Mouse (Mus musculus) heart, embryonic 12.5 days (tissue): ENCODE results near the gene Gpr152. TPM values are rescaled to one million over a fixed set of nuclear protein-coding genes. Genes with fewer than 3 reads are reported as not detected.
A peak's percentile ranks its signal among the peaks of the same experiment; 100 is the strongest.

Experiments used
- ATAC-seq: fragments of 200-750 bp; cut with Nextera tagmentation; 2 replicates; pipeline ENCODE4 v1.8.0; 2017; ENCODE audit warnings: moderate TSS enrichment, moderate library complexity; ENCODE audit not compliant: insufficient number of reproducible peaks, low FRiP score
- H3K27ac ChIP-seq: fragments of 300-500 bp; sonication (generic); 2 replicates; pipeline ENCODE4 v1.5.1; 2016; ENCODE audit warnings: mild to moderate bottlenecking, moderate library complexity; ENCODE audit not compliant: poor library complexity, severe bottlenecking
- H3K27me3 ChIP-seq: fragments of 300-500 bp; sonication (generic); replicated peaks from 2 replicates; pipeline ENCODE4 v1.6.1; 2016; ENCODE audit warnings: mild to moderate bottlenecking, moderate library complexity
- H3K36me3 ChIP-seq: fragments of 300-500 bp; sonication (generic); 2 replicates; pipeline ENCODE4 v1.6.1; 2016; ENCODE audit warnings: mild to moderate bottlenecking, moderate library complexity
- H3K4me1 ChIP-seq: fragments of 300-500 bp; sonication (generic); replicated peaks from 2 replicates; pipeline ENCODE4 v1.6.1; 2016; ENCODE audit warnings: mild to moderate bottlenecking
- H3K4me2 ChIP-seq: fragments of 300-500 bp; sonication (generic); 2 replicates; pipeline ENCODE4 v1.6.1; 2016; ENCODE audit warnings: mild to moderate bottlenecking, moderate library complexity
- H3K4me3 ChIP-seq: fragments of 300-500 bp; sonication (generic); 2 replicates; pipeline ENCODE4 v1.5.1; 2016; ENCODE audit warnings: mild to moderate bottlenecking
- H3K9ac ChIP-seq: fragments of 300-500 bp; sonication (generic); 2 replicates; pipeline ENCODE4 v1.6.1; 2016; ENCODE audit warnings: mild to moderate bottlenecking, moderate library complexity
- H3K9me3 ChIP-seq: fragments of 300-500 bp; sonication (generic); replicated peaks from 2 replicates; pipeline ENCODE4 v1.6.1; 2016; ENCODE audit warnings: mild to moderate bottlenecking, moderate library complexity
- WGBS: fragments of 180-500 bp; shearing (Covaris S2); methylation state at CpG from one replicate; pipeline ENCODE4 v1.1.7; 2016; 5-methylcytosine and 5-hydroxymethylcytosine counted together
- polyA plus RNA-seq: library from polyadenylated mRNA; unstranded; fragments of >200 nt; fragmentation: Nextera tagmentation; extraction: Ambion mirVana; gene quantifications from 2 replicates; pipeline ENCODE4 v1.2.1, GENCODE M21; 2016

Gpr152 gene
- polyA plus RNA-seq, 1 experiment from 2014 or later = not detected

DNA sequence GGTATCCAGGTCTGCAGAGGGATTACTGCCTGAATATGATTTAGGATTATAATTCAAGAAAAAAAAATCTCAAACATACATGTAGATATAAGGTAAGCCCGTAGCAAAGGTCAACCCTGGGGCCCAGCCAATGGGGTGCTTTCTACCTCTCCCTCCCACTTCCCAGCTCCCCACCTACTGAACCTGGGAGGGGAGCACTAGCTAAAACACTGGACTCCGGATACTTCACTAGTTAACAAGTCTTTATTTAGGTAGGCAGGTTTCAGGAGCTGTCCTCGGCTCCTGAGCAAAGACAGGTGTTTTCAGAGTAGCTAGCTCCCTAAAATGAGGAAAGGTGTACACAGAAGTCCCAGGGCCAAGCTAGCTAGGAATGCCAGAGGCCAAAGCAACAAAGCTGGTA, 24.5 kb downstream of the Gpr152 start:
- H3K36me3 ChIP-seq = peaks cover 26% of the 10 kb centered on the region
- H3K4me1 ChIP-seq = peaks cover 24% of the 10 kb centered on the region
- no peak overlapping the region for H3K9ac ChIP-seq
- H3K27me3 ChIP-seq = no peaks in the 10 kb centered on the region
- no peak overlapping the region for H3K27ac ChIP-seq
- H3K4me3 ChIP-seq = no peak overlapping the region
- no peak for ATAC-seq
- H3K4me2 ChIP-seq = no peak overlapping the region
- H3K9me3 ChIP-seq = no peaks in the 10 kb centered on the region
- 76% methylated on average over 3 of the region's 3 CpGs for WGBS

DNA sequence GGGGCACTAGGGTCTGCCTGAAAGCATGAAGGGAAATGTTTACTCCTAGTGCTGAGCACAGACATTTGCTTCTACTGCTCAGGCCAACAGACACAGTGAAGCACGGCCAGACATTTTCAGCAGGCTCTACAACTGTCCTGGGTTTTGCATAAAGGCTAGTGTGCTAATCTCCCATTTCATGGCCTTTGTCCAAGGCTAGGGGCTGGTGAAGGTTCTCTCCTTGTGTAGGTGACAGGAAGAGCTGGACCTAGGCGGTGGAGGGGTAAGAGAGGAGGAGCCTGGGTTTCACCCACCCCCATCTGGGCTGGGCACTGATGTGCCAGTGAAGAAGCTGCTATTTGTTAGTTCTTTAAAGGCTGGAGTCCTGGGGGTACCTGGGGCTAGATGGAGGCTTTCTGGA, 25.1 kb downstream of the Gpr152 start:
- Histone ChIP-seq H3K4me3 (no peak overlapping the region), H3K4me2 (no peak overlapping the region), H3K27me3 (no peaks in the 10 kb centered on the region), H3K36me3 (peaks cover 20% of the 10 kb centered on the region), H3K27ac (no peak overlapping the region), H3K9me3 (no peaks in the 10 kb centered on the region), H3K9ac (0 out of 2 replicates have a peak overlapping the region, but pooled peaks have one; percentile 2), H3K4me1 (peaks cover 25% of the 10 kb centered on the region)
- 73% methylated on average over 2 of the region's 2 CpGs for WGBS
- no peak for ATAC-seq

- 0 out of 2 replicates have a peak, but pooled peaks cover 2% of the 10 kb centered on the region for H3K36me3 ChIP-seq
- no peaks in the 10 kb centered on the region for H3K27me3 ChIP-seq
- H3K4me3 ChIP-seq = no peak overlapping the region
- H3K4me1 ChIP-seq = peaks cover 40% of the 10 kb centered on the region
- no peak for ATAC-seq
- peak overlapping the region; percentile 1; the same call in 1 of the 2 replicates for H3K9ac ChIP-seq
- no peak overlapping the region for H3K4me2 ChIP-seq
- peak overlapping the region; percentile 50 for H3K27ac ChIP-seq
- no peaks in the 10 kb centered on the region for H3K9me3 ChIP-seq
- WGBS = 47% methylated on average over 9 of the region's 9 CpGs
Measured at GRCm38 (mm10) chr19:4166678-4167476, 27.3 kb downstream of the Gpr152 start.

DNA sequence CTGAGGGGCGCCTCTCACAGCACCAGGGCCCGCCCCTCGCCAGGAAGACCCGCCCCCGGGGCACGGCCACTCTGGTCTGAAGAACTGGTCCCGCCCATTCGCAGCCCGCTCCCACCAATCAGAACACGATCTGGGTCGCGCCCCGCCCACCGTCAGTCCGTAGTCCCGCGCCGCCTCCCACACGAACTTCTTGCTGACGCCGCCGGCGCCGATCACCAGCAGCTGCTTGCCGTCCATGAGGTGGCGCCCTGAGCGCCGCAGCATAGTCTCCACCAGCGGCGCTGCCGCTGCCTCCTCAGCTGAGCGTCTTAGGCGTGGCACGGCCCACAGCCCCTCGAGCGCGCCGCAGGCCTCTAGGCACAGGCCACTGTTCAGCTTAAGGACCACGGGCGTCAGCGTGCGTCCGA, 29.8 kb downstream of the Gpr152 start:
- no peaks in the 10 kb centered on the region for H3K9me3 ChIP-seq
- peak overlapping the region; percentile 48 for H3K4me3 ChIP-seq
- peak overlapping the region; percentile 83 for H3K4me2 ChIP-seq
- WGBS = under 1% methylated on average over 43 of the region's 43 CpGs
- no peaks in the 10 kb centered on the region for H3K36me3 ChIP-seq
- no peaks in the 10 kb centered on the region for H3K27me3 ChIP-seq
- peak; percentile 96 for ATAC-seq
- peaks cover 36% of the 10 kb centered on the region for H3K4me1 ChIP-seq
- peak overlapping the region; percentile 80 for H3K27ac ChIP-seq
- peak overlapping the region; percentile 86 for H3K9ac ChIP-seq

DNA sequence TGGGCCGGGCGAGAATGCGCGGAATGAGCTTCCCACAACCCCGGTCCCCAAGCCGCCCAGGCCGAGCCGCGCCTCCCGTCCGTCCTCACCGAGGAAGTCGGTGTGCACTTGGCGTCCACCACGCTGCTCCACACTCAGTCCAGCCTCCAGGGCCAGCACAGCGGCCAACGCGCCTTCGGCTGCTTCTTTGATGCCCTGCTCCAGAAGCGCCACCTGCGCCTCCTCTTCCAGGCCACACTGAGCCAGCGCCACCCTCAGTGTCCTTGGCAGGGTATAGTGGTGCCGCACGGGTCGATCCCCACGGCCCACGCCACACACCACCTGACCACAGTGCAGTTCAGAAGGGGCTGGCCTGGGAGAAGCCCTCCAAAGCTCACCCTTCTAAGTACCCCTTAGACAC, 30.2 kb downstream of the Gpr152 start:
- Histone ChIP-seq H3K27me3 (no peaks in the 10 kb centered on the region), H3K36me3 (no peaks in the 10 kb centered on the region), H3K9me3 (no peaks in the 10 kb centered on the region), H3K4me3 (peak overlapping the region; percentile 48), H3K9ac (peak overlapping the region; percentile 86), H3K4me2 (peak overlapping the region; percentile 83), H3K4me1 (peaks cover 36% of the 10 kb centered on the region), H3K27ac (peak overlapping the region; percentile 80)
- 9% methylated on average over 27 of the region's 27 CpGs for WGBS
- peak; percentile 45 for ATAC-seq

DNA sequence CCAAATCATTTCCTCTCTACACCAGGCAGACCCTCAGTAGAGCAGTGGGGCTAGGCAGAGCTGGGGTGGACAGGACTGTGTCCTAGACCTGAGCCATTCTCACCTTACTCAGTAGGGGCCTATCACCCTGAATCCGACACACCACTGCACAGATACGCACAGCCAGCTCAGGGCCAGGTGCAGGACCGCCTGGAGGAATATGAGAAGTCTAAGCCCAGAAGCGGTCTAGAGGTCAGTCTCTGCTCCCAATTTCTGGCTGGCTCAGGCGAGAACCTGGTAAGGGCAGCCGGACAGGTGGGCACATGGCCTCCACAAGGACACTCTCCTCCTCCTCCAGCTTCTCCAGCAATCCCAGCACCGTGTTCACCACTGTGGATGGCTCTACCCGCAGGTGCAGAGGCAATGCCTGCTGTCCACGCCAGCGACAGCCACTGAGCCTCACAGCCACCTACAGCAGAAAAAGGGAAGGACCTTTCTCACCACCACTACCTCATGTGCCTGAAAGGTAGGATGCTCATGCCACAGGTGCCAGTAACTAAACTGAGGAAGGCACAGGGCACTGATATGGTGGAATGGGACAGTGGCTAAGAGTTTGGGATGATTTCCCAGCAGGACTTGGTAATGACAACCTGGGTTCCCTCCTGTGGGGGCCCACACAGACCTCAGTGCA, 31.3 kb downstream of the Gpr152 start:
- H3K27ac ChIP-seq = no peak overlapping the region
- H3K4me2 ChIP-seq = peak overlapping the region; percentile 0; the same call in 1 of the 2 replicates
- no peak overlapping the region for H3K4me3 ChIP-seq
- H3K27me3 ChIP-seq = no peaks in the 10 kb centered on the region
- H3K9me3 ChIP-seq = no peaks in the 10 kb centered on the region
- ATAC-seq = no peak
- peaks cover 46% of the 10 kb centered on the region for H3K4me1 ChIP-seq
- peak overlapping the region; percentile 28; the same call in 1 of the 2 replicates for H3K9ac ChIP-seq
- WGBS = 85% methylated on average over 10 of the region's 10 CpGs
- no peaks in the 10 kb centered on the region for H3K36me3 ChIP-seq

- H3K4me2 ChIP-seq = peak overlapping the region; percentile 0
- peaks cover 44% of the 10 kb centered on the region for H3K4me1 ChIP-seq
- WGBS = 52% methylated on average over 13 of the region's 13 CpGs
- no peak overlapping the region for H3K4me3 ChIP-seq
- peak overlapping the region; percentile 28; the same call in 1 of the 2 replicates for H3K9ac ChIP-seq
- peak overlapping the region; percentile 45 for H3K27ac ChIP-seq
- no peak for ATAC-seq
- H3K27me3 ChIP-seq = no peaks in the 10 kb centered on the region; the same call in 1 of the 2 replicates
- H3K9me3 ChIP-seq = no peaks in the 10 kb centered on the region
- no peaks in the 10 kb centered on the region for H3K36me3 ChIP-seq
Measured at GRCm38 (mm10) chr19:4171393-4172290, 32.1 kb downstream of the Gpr152 start.

DNA sequence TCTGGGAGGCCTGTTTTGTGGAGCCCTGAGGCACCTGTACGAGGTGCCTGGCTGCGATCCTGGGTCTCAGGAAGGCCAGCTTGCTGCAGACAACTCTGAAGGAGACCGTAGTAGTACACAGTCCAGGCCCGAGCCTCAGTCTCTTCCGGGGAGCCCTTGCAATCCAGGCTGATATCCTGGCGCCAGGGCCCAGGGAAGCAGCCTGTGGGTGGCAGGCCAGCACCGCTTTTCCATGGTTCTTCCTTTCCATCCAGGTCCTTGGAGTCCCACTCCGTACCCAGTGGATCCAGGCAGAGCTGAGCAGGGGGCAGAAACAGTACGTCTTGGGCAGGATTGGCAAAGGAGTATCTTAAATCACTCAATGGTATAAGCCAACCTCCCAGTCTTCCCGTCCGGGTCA, 33.3 kb downstream of the Gpr152 start:
- Histone ChIP-seq H3K27ac (no peak overlapping the region), H3K4me3 (no peak overlapping the region), H3K4me2 (no peak overlapping the region), H3K4me1 (peaks cover 37% of the 10 kb centered on the region), H3K36me3 (no peaks in the 10 kb centered on the region), H3K27me3 (no peaks in the 10 kb centered on the region; the same call in 1 of the 2 replicates), H3K9ac (peak overlapping the region; percentile 42; the same call in 1 of the 2 replicates), H3K9me3 (no peaks in the 10 kb centered on the region)
- no peak for ATAC-seq
- WGBS = 64% methylated on average over 11 of the region's 11 CpGs

DNA sequence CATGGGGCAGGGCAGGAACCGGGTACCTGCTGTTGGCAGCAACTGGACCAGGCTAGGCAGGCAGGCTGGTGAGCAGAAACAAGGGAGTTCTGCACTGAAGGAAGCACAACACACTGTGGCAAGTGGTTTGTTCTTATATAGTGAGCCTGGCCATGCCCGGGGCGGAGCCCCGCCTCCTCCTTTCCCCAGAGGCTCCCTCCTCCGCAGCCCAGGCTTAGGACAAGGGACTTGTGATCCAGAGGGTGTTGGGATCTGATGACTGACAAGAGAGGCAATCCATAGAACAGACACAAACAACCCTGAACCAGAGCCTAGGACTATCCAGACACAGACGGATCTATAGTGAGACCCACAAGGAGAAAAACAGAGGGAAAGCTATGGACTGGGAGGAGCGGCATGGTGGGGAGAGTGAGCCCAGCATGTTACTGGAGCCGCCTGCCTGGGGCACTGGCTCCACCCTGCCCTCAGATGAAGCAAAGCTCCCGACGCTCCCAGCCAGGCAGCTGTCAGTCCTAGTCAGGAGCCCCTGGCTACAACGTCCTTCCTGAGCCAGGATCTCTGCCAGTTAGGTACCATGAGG, 35.9 kb downstream of the Gpr152 start, which contains the start of gene Carns1:
Carns1 (minus strand) TSS at position 112 of the 580 bp plus-strand sequence.
- Histone ChIP-seq H3K4me1 (peaks cover 30% of the 10 kb centered on the region), H3K27me3 (peaks cover 2% of the 10 kb centered on the region; the same call in 1 of the 2 replicates), H3K36me3 (no peaks in the 10 kb centered on the region), H3K9me3 (no peaks in the 10 kb centered on the region), H3K4me2 (peak within 1 kb of the TSS; percentile 60), H3K27ac (no peak within 1 kb of the TSS), H3K9ac (peak within 1 kb of the TSS; percentile 34), H3K4me3 (peak within 1 kb of the TSS; percentile 14)
- ATAC-seq = peak; percentile 40; the same call in 1 of the 2 replicates
- WGBS = 3% methylated on average over 11 of the region's 11 CpGs

- Histone ChIP-seq H3K4me2 (no peak overlapping the region), H3K9ac (no peak overlapping the region), H3K9me3 (no peaks in the 10 kb centered on the region), H3K36me3 (no peaks in the 10 kb centered on the region), H3K27ac (no peak overlapping the region), H3K4me1 (peaks cover 17% of the 10 kb centered on the region), H3K4me3 (no peak overlapping the region), H3K27me3 (peaks cover 2% of the 10 kb centered on the region; the same call in 1 of the 2 replicates)
- no peak for ATAC-seq
- WGBS = 76% methylated on average over 7 of the region's 7 CpGs
Measured at GRCm38 (mm10) chr19:4180411-4180810, 40.8 kb downstream of the Gpr152 start.
